Mouse (Mus musculus) forebrain, postnatal 0 days (tissue): ENCODE data around the gene Ubac2. TPM values are rescaled to one million over a fixed set of nuclear protein-coding genes. Genes with fewer than 3 reads are reported as not detected.

Experiments used
- ATAC-seq: fragments of 200-750 bp; cut with Nextera tagmentation; 2 replicates; pipeline ENCODE4 v1.8.0; 2017; ENCODE audit warnings: mild to moderate bottlenecking, moderate library complexity
- DNase-seq: peaks from one replicate; pipeline ENCODE4 v3.0.0-alpha.2; 2015
- H3K27ac ChIP-seq: fragments of 300-500 bp; sonication (generic); 2 replicates; pipeline ENCODE4 v1.5.1; 2014; ENCODE audit warnings: low read depth, mild to moderate bottlenecking, antibody characterized with exemption, low read length, moderate library complexity, mixed read lengths
- H3K27me3 ChIP-seq: fragments of 300-500 bp; sonication (generic); 2 replicates; pipeline ENCODE4 v1.6.1; 2014; ENCODE audit warnings: mild to moderate bottlenecking, low read length, mixed read lengths; ENCODE audit not compliant: insufficient read depth
- H3K36me3 ChIP-seq: fragments of 300-500 bp; sonication (generic); 2 replicates; pipeline ENCODE4 v1.6.1; 2014; ENCODE audit warnings: mild to moderate bottlenecking, moderate library complexity; ENCODE audit not compliant: insufficient read depth
- H3K4me1 ChIP-seq: fragments of 300-500 bp; sonication (generic); 2 replicates; pipeline ENCODE4 v1.6.1; 2014; ENCODE audit warnings: antibody characterized with exemption; ENCODE audit not compliant: insufficient read depth
- H3K4me2 ChIP-seq: fragments of 300-500 bp; sonication (generic); 2 replicates; pipeline ENCODE4 v1.6.1; 2014; ENCODE audit warnings: low read depth, mild to moderate bottlenecking, moderate library complexity
- H3K4me3 ChIP-seq: fragments of 300-500 bp; sonication (generic); 2 replicates; pipeline ENCODE4 v1.5.1; 2014; ENCODE audit warnings: low read depth, low read length, mixed read lengths
- H3K9ac ChIP-seq: fragments of 300-500 bp; sonication (generic); 2 replicates; pipeline ENCODE4 v1.6.1; 2014; ENCODE audit warnings: mild to moderate bottlenecking
- H3K9me3 ChIP-seq: fragments of 300-500 bp; sonication (generic); 2 replicates; pipeline ENCODE4 v1.6.1; 2016; ENCODE audit warnings: low read length
- CTCF ChIP-seq: sonication (generic); IDR thresholded peaks from 2 replicates; pipeline ENCODE4 v1.5.1; 2016; ENCODE audit warnings: antibody characterized with exemption, control low read depth, low read depth
- WGBS: fragments of 180-500 bp; shearing (Covaris S2); extraction: QIAGEN DNeasy Blood & Tissue Kit; methylation state at CpG from one replicate; pipeline ENCODE4 v1.1.7; 2014; 5-methylcytosine and 5-hydroxymethylcytosine counted together
- polyA plus RNA-seq: library from polyadenylated mRNA; unstranded; fragments of >200 nt; fragmentation: Nextera tagmentation; extraction: Ambion mirVana; gene quantifications from 2 replicates; pipeline ENCODE4 v1.2.1, GENCODE M21; 2015
- total RNA-seq: library from RNA; depleted of rRNA; stranded (reverse); fragments of >200 nt; gene quantifications from 2 replicates; pipeline ENCODE4 v1.2.3, GENCODE M21; 2014

Gene Ubac2
- total and polyA plus RNA-seq, 2 experiments from 2014 or later, result 41.9 to 52.6 TPM

DNA sequence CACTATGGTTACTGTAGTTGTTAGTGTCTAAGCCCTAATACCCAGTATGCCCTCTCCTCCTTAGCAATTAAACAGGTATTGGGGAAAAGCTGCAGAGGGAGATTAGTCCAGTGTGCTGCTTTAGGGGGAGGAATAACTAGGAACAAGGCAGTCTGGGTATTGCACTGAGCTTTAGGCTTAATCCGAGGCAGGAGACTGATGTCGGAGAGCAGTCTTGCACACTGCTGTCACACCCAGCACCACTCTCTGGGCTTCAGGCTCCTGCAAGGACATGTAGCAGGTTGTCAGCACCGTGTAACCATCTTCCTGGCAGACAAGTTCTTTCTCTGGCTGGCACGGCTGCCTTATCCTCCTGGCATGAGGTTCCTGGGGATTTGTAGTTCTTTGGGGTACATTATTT is 53.8 kb downstream of the Ubac2 start:
- Histone ChIP-seq H3K4me1 (no peaks in the 10 kb centered on the region), H3K9me3 (peaks cover 5% of the 10 kb centered on the region; the same call in 1 of the 2 replicates), H3K27ac (no peak overlapping the region), H3K9ac (no peak overlapping the region), H3K4me2 (no peak overlapping the region), H3K27me3 (no peaks in the 10 kb centered on the region), H3K4me3 (no peak overlapping the region), H3K36me3 (peaks cover 6% of the 10 kb centered on the region)
- 74% methylated on average over 4 of the region's 4 CpGs for WGBS
- DNase-seq (no peak), ATAC-seq (no peak)
- TF ChIP-seq CTCF, result no peak

DNA sequence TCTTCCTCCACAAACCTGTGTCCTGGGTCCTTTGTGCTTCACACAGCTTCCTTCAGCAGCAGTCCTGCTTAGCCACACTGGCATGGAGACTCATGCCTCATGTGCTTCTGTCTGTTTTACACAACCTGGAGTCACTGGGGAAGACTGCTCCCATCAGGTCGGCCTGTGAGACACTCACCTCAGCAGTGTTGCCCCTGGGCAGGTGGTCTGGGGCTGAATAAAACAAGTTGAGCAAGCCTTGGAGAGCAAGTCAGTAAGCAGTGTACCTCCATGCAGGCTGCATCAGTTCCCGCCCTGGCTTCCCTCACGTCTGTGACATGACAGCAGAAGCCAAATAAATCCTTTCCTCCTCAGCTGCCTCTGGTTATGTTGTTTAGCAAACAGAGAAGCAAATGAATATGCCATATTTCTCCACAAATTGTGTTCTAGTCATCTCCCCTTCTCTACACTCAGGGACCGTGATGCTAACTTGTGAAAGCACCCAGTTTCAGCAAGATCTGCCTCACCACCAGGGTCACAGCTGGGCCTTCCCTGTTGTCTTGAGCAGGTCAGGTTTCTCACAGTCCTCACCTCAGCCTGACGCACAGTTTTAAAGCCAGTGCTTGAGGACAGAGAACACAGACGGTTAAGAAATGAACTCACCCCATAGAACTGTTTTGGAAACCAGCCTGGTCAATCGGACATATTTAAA is 55.6 kb downstream of the Ubac2 start:
- Histone ChIP-seq H3K4me3 (no peak overlapping the region), H3K9ac (no peak overlapping the region), H3K9me3 (peaks cover 5% of the 10 kb centered on the region; the same call in 1 of the 2 replicates), H3K4me2 (no peak overlapping the region), H3K36me3 (peaks cover 6% of the 10 kb centered on the region), H3K27me3 (no peaks in the 10 kb centered on the region), H3K4me1 (no peaks in the 10 kb centered on the region), H3K27ac (no peak overlapping the region)
- TF ChIP-seq CTCF, result no peak
- ATAC-seq (no peak), DNase-seq (no peak)
- WGBS, result 93% methylated on average over 7 of the region's 7 CpGs

DNA sequence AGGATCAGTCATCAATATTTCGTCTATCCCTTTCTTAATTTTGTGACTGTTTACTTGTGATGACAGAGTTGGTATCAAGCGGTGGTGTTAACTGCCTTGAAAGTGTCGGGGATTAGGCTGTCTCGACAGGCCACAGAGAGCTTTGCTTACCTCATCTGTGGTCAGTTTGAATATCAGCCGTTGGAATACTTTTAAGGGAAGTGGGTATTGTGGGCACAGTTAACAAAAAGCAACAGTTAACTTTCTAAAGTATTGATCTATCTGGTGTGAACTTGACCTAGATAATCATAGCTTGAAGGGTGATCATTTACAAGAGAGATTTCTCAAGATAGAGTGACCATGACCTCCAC is 56.2 kb downstream of the Ubac2 start:
- no peak for TF ChIP-seq CTCF
- no peak overlapping the region for H3K27ac ChIP-seq
- peaks cover 5% of the 10 kb centered on the region; the same call in 1 of the 2 replicates for H3K9me3 ChIP-seq
- no peaks in the 10 kb centered on the region for H3K4me1 ChIP-seq
- no peak overlapping the region for H3K4me2 ChIP-seq
- peaks cover 6% of the 10 kb centered on the region for H3K36me3 ChIP-seq
- ATAC-seq (no peak), DNase-seq (no peak)
- no peak overlapping the region for H3K9ac ChIP-seq
- no peaks in the 10 kb centered on the region for H3K27me3 ChIP-seq
- H3K4me3 ChIP-seq, result no peak overlapping the region
- 96% methylated on average over 5 of the region's 5 CpGs for WGBS

- Histone ChIP-seq H3K4me1 (no peaks in the 10 kb centered on the region), H3K4me2 (no peak overlapping the region), H3K9me3 (peaks cover 5% of the 10 kb centered on the region; the same call in 1 of the 2 replicates), H3K9ac (no peak overlapping the region), H3K4me3 (no peak overlapping the region), H3K36me3 (peaks cover 6% of the 10 kb centered on the region), H3K27me3 (no peaks in the 10 kb centered on the region), H3K27ac (no peak overlapping the region)
- ATAC-seq (no peak), DNase-seq (no peak)
- no peak for TF ChIP-seq CTCF
- 95% methylated on average over 4 of the region's 4 CpGs for WGBS
These were observed 57.9 kb downstream of the Ubac2 start for GRCm38 (mm10) chr14:121936356-121936755.

- Histone ChIP-seq H3K9me3 (peaks cover 5% of the 10 kb centered on the region; the same call in 1 of the 2 replicates), H3K9ac (no peak overlapping the region), H3K36me3 (peaks cover 6% of the 10 kb centered on the region), H3K4me1 (no peaks in the 10 kb centered on the region), H3K27ac (no peak overlapping the region), H3K4me3 (no peak overlapping the region), H3K27me3 (no peaks in the 10 kb centered on the region), H3K4me2 (no peak overlapping the region)
- no peak for DNase-seq
- TF ChIP-seq CTCF, result no peak
- ATAC-seq, result no peak
- 84% methylated on average over 8 of the region's 8 CpGs for WGBS
These were observed 58.4 kb downstream of the Ubac2 start for GRCm38 (mm10) chr14:121936856-121937255.

- Histone ChIP-seq H3K27me3 (no peaks in the 10 kb centered on the region), H3K36me3 (peaks cover 6% of the 10 kb centered on the region), H3K9me3 (peaks cover 5% of the 10 kb centered on the region; the same call in 1 of the 2 replicates), H3K4me2 (no peak overlapping the region), H3K27ac (no peak overlapping the region), H3K4me3 (no peak overlapping the region), H3K9ac (no peak overlapping the region), H3K4me1 (no peaks in the 10 kb centered on the region)
- no peak for TF ChIP-seq CTCF
- no peak for ATAC-seq
- 86% methylated on average over 11 of the region's 11 CpGs for WGBS
- DNase-seq, result no peak
These were observed 59.3 kb downstream of the Ubac2 start for GRCm38 (mm10) chr14:121937601-121938255.
